Mouse (Mus musculus) right cerebral cortex, postnatal 10 days (tissue): ENCODE results near the gene Txlnb.
"Not testable (repeated sequence)": the region's sequence is repeated elsewhere in the genome, so short reads cannot be mapped to it uniquely, and the experiment has no call there.

ENCODE experiments used
- DNase-seq, 2 experiments: peaks; one replicate each; pipeline ENCODE4 v3.0.0; 2021; ENCODE audit warnings: low spot score in 2 of 2

The Txlnb gene

DNA sequence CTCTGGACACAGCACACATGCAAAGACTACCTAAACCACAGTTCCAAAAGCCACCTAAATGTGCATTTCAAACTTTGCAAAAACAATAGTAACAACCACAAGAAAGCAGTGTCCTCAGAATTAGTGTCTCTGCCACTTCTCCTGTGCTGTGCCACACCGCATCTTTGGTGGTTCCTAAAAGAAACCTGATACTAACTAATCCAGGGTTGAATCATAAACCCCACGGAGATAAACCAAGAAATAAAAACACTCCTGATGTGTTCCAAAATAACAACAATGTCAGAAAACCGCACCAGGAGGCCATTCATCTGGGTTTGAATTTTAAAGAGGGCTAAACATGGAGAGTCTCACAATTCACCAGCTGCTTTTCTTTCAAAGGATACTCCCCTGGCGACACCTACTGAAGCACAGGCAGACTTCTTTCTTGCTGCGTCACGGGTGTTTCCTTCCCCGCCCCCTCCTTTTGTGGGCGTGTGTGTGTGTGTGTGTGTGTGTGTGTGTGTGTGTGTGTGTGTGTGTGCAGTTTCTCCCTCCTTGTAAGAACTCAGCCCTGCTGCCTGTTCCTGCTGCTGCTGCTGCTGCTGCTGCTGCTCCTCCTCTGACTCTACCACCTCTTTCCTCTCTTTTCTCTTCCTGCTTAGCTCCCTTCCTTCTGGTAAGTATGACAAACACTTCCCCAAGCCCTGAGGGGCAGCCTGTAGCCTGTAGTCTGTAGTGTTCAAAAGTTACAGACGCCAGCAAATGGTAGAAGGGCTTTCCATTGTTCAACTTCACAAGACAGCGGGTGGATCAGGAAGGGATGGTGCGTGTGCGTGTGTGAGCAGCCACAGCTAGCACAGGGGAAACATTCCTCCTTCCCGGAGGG, at the start of gene Txlnb:
Gene Txlnb, plus strand, starts transcription at position 460 of the 865 bp plus-strand sequence.
- peak; percentile 56 to 60 for DNase-seq

DNA sequence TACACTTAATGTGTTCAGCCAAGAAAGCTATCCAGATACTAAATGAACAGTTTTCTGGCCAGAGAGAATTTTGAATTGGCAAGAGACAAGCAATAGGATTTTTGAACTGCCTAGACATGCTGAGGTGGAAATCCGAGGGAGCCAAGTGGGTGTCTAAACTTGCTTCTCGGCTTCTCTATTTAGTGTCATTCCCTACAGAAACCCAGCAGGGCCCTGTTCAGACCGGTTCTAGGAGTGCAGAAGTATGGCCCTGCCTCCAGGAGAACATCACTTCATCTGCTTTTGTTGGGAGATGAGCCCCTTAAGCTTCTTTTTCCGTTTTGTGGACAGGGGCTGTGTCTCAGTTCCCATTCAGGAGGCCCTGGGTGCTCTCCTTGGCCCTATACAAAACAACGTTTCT, 43.5 kb upstream of the Txlnb start:
- DNase-seq: no peak

- DNase-seq: no peak
Measured at GRCm38 (mm10) chr10:17759772-17760171, 36.3 kb upstream of the Txlnb start.

DNA sequence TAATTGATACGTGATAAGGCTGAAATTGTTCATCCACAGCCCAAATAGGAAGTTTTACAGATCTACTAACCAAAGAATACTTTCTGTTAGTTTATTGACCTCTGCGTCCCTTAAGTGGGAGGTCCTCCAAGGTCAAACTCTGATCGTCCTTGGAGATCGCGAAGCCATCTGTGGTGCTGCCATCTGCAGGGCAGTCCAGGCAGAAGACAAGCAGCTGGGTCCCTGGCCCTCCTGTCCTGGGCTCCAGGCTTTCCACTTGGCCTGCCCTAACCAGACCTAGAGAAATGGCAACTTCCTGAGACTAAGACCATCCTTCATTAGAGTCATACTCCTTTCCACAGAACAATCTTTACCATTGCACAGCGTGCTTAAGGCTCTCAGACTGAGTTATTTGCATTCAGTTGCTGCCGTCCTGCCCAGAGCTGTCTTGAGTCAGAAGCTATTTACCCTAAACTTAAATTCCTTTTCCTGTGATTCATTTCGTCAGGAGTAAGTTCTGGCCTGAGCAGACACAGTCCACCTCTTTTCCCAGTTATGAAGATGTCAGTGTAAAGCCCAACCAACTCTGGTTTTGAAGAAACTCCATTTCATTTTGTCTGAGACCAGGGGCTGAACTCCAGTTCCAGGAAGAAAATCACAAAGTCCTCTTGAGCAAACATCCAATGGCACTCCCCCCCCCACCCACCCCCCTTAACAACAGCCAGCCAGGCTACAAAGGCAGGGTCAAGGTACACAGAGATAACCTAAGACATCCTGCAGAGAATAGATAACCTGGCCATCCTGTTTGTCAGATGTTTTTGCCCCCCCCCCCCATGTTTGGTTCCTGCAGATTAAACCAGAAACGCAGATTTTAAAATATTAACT, 35.0 kb upstream of the Txlnb start:
- no peak for DNase-seq

DNA sequence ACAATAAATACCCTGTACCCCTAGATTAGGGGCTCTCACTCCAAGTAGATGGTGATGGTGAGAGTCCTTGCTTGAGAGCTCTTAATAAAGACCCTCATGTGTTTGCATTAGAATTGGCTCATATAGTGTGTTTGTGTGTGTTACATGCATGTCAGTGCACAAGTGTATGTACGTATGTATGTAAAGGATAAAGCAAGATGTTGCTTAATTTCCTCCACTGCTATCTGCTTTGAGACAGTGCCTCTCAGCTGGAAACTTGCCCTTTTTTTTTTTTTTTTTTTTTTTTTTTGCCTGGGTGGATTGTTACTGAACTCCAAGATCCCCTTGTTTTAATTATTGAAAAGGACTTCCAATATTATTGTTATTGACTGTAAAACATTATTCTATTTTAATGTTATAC, 34.4 kb upstream of the Txlnb start:
- no peak for DNase-seq

- DNase-seq: no peak
Measured at GRCm38 (mm10) chr10:17762946-17763345, 33.1 kb upstream of the Txlnb start.

- no peak for DNase-seq
Measured at GRCm38 (mm10) chr10:17769856-17770255, 26.2 kb upstream of the Txlnb start.

DNA sequence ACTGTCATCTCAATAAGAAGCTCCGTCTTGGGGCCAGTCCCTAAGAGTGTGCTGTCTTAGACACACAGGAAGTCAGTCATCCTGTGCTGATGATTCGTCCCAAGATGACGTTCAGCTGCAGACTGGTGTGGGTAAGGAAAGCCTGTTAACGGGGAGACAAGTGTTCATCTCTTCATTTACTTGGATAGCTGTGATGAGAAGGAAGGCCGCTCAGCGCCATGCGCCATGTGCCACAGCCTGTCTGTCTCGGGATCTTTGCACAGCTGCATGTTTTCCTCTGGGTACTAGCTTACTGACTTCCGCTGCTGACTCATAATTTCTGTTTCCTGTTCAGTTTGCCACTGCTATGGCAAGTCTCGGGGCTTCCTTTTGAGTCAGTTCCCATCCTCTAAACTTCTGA, 23.7 kb upstream of the Txlnb start:
- no peak for DNase-seq

DNA sequence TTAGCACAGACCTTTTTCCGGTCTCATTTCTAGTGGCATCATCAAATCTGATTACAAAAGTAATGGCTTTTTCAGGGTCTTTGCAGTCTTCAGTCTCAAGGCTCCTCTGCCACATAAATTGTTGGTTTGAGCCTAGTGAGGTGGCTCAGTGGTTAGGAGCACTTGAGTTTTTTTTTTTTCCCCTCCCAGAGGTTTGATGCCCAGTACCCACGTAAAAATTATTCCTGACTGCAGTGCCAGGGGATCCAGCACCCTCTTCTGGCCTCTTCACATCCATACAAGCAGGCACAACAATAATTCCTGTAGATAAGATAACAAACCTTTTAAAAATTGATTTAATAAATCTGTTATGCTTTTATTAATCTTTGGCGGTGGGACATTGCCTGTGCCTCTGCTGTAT, 21.7 kb upstream of the Txlnb start:
- no peak for DNase-seq

- DNase-seq: no peak
Measured at GRCm38 (mm10) chr10:17775079-17775478, 20.9 kb upstream of the Txlnb start.

- not testable (repeated sequence) for DNase-seq
Measured at GRCm38 (mm10) chr10:17776684-17777083, 19.3 kb upstream of the Txlnb start.

DNA sequence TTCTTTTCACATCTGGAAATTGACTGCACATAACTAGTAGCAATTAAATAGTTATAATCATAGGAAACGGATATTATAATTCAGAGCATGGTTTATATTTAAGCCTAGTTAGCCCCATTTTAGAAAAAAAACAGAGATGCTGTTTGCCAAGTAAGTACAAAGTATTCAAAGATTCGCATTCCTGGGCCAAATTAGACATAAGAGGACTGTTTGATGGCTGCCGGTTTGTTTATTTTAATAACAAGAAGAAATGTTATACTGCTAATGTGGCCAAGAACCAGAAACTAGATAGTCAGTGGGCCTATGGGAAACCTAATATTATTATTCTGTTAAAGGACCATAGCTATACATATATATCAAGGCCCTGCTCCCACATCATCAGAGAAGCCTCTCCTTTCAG, 9.3 kb upstream of the Txlnb start:
- DNase-seq: no peak

DNA sequence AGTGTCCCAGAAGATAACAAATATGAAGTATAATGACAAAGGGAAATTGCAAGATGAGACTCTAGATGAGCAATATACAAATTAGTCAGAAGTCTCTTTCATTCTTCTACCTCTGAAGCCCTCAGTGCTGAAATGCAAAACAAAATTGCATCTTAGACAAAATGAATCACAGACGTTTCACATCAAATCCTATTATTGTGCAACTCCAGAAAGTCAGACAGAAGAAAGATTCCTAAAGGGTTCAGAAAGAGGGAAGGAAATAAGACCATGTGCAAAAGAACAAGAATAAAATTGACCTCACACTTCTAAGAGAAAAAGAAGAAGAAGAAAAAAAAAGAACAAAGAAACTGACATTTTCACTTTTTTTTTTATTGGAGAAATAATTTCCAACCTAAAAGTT, 8.1 kb upstream of the Txlnb start:
- DNase-seq: no peak

DNA sequence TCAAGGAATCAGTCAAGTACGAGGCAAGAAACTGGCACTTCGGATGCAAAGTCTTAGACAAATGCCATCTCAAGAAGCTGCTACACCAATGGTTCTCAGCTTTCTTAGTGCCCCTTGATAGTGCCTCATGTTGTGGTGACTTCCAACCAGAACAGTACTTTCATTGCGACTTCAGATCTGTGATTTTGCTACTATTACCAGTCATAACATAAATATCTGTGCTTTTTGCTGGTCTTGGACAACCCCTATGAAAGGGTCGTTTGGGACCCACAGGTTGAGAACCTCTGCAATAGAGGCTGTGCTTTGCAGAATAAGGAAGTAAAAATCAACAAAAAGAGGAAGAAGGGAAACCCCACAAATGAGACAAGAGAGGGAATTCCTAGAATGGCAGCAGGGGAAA, 7.7 kb upstream of the Txlnb start:
- DNase-seq: no peak

- no peak for DNase-seq
Measured at GRCm38 (mm10) chr10:17793926-17794325, 2.1 kb upstream of the Txlnb start.

DNA sequence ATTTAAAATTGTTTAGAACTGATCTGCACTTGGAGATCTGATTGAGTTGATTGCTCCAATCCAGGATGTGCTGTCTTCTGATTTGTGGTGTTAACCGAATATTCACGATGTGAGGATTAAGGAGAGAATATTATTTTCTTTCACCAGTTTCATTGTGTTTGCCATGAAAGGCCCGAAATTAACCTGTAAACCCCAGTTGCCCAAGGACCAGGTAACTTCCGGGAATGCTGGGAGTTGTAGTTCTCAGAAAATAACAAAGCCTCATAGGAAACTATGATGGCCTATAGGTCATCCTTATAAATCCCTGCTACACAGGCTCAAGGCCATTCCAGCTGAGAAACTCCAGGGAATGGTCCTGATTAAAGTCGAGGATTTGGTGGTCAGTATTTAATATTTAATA, 1.6 kb upstream of the Txlnb start:
- no peak for DNase-seq

DNA sequence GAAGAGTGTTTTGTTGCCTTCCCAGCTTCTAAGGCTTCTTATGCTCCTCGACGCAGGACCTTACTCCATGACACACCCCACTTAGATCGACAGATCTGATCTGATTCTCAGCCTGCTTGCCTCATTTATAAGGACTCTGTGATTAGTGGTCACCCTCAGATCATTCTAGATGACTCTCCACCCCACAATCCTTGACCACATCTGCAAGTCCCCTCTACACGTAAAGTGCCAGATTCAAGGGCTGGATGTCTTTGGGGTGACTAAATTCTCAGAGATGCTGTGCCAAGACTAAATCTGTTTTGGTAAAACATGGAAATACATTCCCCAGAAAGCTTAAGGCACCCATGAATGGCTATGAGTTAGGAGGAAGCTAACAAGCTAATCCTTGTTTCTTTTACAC, 799 bp upstream of the Txlnb start:
- DNase-seq: no peak

GRCm38 (mm10) chr10:17796846-17797631, 1.0 kb downstream of the Txlnb start:
- no peak for DNase-seq

DNA sequence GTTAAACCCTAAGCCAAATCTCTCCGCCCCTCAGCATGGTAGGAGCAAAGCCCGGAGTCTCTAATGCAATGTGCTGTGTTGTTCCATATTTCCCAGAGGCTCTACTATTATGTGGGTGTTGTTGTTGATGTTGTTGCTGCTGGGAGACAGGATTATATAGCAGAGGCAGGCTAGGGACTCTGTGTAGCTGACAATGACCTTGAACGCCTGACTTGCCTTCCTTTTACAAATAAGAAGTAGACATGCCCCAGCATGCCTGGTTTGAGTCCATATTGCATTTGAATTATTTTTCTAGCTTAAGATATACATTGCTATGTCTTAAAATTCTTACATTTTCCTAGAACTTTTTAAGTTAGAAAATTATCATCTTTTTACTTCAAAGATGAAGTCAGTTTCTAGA, 1.7 kb downstream of the Txlnb start:
- no peak for DNase-seq

- DNase-seq: no peak
Measured at GRCm38 (mm10) chr10:17801788-17802187, 5.8 kb downstream of the Txlnb start.

DNA sequence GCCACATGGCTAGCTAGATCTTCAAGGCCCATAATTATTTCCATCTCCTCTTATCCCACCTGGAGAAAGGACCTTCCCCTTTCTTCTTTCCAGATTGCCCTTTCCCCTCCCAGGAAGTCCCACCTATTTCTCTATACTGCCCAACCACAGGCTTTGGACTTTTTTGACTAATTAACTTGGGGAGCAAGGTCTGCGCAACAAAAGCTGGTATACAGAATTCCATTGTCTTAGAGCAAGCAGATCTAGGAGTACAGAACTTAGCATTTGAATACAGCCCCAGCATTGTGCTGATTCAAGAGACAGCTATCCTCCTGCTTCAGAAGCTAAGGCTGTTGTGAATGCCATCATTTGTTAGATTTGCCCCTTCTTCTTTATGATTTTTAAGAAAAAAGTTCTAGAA, 12.5 kb downstream of the Txlnb start:
- DNase-seq: no peak

- no peak for DNase-seq
Measured at GRCm38 (mm10) chr10:17815052-17815451, 19.0 kb downstream of the Txlnb start.
